Mouse (Mus musculus): ENCODE measurements around the gene Trpc4.

Trpc4 gene

DNA sequence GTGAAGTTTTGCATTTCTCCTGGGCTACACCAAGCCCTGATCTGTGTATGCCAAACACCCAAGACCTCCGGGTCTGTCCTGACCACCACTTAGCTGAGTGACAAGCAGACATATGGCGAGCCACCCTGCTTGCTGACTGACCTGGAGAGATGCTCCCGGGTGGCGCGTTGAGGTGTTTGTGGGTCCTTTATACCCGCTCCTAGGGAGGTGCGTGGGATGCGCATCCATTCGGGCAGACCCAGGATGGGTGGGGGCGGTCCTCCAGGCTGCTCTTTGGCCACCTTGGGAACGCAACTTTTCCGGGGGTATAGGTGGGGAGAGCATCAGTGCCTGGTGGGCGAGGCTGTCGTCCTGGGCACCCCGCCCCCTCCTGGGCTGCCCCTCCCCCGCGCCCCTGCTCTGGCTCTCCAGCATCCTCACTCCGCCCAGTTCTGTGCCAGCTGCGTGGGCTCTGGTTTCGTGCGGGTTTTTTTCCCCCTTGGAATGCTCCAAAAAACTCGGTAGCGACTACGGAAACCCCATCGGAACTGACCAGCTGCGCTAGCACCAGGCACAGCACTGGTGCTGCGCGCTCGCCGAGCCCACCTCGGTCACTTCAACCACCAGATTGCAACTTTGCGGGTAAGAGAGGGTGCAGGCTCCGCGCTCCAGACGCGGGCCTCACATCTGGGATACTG lies at the start of gene Trpc4:
TSS of gene Trpc4 (plus strand) at position 397 of the 677 bp plus-strand sequence.
- WGBS = 1% methylated on average over 36 of the region's 36 CpGs

DNA sequence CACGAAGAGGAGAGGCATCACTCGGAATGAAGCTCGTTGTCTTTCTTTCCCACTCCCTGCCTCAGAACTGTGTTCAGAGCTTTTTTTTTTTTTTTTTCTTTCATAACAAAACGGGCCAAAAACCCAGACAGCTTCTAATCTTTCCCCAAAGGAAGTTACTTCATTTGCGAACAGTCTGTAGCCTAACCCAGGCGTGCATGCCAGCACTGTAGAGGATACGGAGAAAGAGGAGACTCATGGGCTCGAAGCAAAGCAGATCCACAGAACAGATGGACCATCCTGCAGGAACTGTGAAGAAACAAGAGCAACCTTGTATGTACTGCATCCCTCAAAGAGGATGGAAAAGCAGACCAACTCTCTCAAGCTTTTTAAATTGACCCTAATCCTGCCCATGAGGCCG lies 44.3 kb upstream of the Trpc4 start:
- 54% methylated on average over 9 of the region's 9 CpGs for WGBS

DNA sequence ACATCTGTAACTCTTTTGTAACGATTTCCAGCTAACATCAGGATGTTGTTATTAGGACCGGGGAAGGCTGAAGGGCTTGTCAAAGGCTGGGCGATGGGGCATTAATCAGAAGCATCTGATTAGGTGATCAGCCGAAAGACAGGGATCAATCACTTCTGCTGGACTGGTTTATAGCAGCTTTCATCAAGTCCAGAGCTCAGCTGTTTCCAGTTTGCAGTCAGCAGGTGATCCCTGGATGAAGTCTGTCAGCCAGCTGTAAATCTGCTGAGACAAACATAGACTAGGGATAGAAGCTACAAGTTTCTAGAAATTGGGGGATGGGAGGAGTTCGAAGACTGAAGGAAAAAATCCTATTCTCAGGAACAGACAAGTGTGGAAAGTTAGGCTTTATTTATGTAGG lies 20.5 kb upstream of the Trpc4 start:
- 85% methylated on average over 5 of the region's 5 CpGs for WGBS

- WGBS = 96% methylated on average over 2 of the region's 2 CpGs
Measured at GRCm38 (mm10) chr3:54141376-54141775, 14.5 kb upstream of the Trpc4 start.

- WGBS = 3% methylated on average over 16 of the region's 16 CpGs
Measured at GRCm38 (mm10) chr3:54154844-54155638, 794 bp upstream of the Trpc4 start.

- WGBS = under 1% methylated on average over 28 of the region's 28 CpGs
Measured at GRCm38 (mm10) chr3:54156316-54157000, 623 bp downstream of the Trpc4 start.

GRCm38 (mm10) chr3:54177296-54177695 lies 21.5 kb downstream of the Trpc4 start:
- 77% methylated on average over 1 of the region's 1 CpGs for WGBS

- 75% methylated on average over 6 of the region's 6 CpGs for WGBS
Measured at GRCm38 (mm10) chr3:54190932-54191668, 35.3 kb downstream of the Trpc4 start.

DNA sequence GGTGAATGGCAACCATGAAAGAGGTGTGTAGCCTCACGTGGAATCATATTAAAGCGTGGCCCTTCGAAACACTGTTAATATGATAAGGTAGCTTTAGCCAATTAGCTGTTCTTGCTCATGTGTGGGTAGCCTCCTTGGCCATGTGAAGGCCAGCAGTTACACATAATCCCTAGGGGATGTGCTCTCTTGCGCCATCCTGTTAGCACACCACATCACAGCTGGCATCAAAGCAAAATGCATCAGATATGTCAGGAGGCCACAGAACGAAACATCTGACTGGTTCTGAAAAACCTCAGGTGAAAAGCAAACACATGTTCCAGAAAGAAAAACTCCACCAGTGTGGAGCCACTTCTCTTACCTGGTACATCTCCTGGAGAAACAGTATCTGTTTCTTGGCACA lies 45.4 kb downstream of the Trpc4 start:
- WGBS = 90% methylated on average over 5 of the region's 5 CpGs

DNA sequence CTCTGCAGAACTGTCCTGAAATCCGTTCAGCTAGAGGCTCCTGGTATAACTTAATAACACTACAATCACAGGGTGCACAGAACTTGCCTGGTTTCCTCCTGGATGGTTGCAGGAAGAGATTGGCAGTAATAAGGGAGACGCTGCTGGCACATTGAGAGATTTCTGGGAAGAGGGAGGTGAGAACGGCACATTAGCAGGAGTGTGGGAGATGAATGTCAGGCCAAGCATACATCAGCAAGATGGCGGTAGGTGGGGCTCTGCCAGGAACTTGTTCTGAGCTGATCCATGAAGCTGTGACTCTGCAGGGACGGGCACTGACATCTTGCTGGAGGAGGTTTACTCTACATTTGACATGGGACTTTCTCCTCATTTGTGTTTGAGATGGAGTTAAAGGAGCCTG lies 48.6 kb downstream of the Trpc4 start:
- WGBS = 48% methylated on average over 5 of the region's 5 CpGs

- 30% methylated on average over 3 of the region's 3 CpGs for WGBS
Measured at GRCm38 (mm10) chr3:54210112-54210511, 54.3 kb downstream of the Trpc4 start.

DNA sequence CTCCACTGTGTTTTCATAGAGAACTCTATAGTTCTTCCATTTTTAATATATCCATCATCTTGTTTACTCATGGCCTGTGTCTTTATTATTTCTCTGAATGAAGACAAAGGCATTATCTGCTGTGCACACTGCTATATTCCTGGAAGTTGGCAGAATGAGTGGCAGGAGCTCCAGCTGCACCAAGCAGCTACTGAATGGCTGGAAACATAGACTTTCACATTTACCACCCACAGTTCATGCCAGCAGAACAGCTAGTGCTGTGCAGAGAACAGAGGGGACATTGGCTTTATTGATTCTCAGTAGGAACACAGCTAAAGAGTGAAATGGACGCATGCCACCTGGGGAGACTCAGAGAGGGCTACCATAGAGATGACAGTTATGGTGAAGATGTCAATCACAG lies 55.6 kb downstream of the Trpc4 start:
- WGBS = 50% methylated on average over 1 of the region's 1 CpGs

- 87% methylated on average over 8 of the region's 8 CpGs for WGBS
Measured at GRCm38 (mm10) chr3:54222549-54222948, 66.7 kb downstream of the Trpc4 start.

DNA sequence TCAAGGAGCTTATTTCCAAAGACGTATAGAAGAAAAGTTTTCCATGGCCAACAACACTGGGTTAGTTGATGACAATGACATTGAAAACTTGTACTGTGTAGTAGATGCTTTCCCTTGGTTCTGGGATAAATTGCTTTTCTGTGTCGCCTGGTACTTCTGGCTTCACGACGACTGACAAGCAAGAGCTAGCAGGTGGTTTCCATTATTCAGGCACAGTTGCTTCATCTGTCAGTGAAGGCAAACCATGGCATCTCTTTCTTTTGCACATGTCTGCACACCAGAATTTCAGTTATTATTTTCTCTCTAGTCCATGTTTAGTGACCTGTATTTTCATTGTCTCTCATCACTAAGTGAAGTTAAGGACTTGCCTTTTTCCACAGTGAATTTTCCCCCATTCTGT lies 72.6 kb downstream of the Trpc4 start:
- 68% methylated on average over 4 of the region's 4 CpGs for WGBS

DNA sequence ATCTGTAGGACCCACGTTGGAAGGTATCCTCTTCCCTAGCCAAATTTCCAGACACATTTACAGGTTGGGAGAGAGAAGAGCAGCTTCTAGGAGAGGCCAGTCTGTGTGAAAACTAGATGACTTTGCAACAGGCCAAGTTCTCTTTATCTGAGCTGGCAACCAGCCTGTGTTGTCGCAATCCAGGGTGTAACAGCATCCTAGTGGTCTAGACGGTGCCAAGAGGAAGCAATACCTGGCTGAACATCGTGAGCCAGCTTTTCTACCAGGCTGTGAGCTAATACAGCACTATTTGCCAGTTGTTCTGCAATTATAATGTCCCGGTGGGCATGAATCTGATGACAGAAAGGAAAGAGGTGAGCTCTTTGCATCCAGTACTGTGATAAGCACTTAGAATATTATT lies 83.1 kb downstream of the Trpc4 start:
- WGBS = 62% methylated on average over 5 of the region's 5 CpGs

DNA sequence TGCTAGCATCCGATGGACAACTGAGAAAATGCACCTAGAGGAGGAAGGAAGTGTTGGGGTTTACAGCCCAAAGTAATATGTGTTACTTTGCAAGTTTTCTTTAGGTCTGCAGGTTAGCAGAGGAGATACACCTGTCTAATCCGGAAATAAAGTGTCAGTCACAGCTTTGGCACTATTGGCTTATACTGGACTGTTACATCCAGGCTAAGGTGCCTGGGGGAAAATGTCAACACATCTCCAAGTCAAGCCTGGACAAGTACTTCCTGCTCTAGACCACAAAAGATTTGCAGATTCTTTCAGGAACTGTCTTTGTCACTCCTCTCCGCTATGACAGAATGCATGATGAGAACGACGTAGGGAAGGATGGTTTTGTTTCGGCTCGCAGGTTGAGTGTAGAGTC lies 83.6 kb downstream of the Trpc4 start:
- WGBS = 94% methylated on average over 7 of the region's 7 CpGs

- WGBS = 40% methylated on average over 1 of the region's 1 CpGs
Measured at GRCm38 (mm10) chr3:54243136-54243535, 87.3 kb downstream of the Trpc4 start.

DNA sequence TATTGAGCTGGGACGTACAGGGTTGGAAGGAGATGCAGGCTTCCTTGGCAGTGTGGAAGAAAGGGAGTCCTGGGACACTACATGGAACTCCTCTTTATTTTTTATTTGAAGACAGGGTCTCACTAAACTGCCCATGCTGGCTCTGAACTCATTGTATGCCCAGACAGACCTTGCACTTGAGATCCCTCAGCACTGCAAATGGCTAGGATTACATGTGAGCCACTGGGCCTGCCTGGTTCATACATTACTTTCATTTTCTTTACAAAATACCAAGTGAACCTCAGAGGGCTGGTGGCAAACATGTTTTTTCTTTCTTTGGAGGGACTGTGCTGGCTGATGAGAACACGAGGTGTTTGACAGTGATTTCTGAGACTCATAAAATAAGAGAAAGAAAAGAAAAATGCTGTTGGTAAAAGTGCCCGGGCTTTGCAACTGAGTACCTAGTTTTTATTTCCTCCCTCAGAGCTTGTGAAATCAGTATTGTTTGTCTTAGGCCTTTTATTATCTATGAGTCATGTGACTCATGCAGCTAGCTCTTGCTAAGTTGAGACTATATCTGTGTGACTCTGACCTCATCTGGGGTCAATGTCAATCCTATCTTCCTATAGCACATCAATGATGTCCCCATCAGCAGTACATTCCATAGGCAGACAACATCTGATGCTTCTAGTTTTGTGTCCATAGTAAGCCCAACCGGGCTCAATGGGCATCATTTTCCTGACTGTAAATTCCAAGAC lies 89.1 kb downstream of the Trpc4 start:
- WGBS = 84% methylated on average over 4 of the region's 4 CpGs

DNA sequence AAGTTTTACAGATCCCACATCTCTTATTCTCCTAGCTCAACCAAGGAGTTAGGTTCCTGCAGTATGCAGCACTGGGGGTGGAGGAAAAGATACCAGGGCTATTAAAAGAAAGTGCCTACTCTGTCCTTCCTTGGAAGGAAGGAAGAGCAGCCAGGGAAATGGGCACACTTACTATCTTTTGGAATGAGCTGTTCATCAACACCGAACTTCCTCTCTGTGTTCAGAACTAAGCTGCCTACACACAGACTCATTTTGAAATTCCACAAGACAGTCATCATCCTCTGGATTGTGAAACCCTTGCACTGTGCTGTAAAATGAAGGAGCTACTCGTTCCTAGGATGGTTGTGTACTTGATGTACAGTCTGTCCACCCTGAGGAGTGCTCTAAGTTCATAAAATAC lies 90.6 kb downstream of the Trpc4 start:
- 31% methylated on average over 2 of the region's 2 CpGs for WGBS

- WGBS = 91% methylated on average over 6 of the region's 6 CpGs
Measured at GRCm38 (mm10) chr3:54249311-54249710, 93.5 kb downstream of the Trpc4 start.

- WGBS = 87% methylated on average over 1 of the region's 1 CpGs
Measured at GRCm38 (mm10) chr3:54266943-54267342, 111.1 kb downstream of the Trpc4 start.
